Mouse (Mus musculus) ES-E14 (cell line): ENCODE results near the gene Utrn.

Experiments
- HCFC1 ChIP-seq: IDR thresholded peaks from 2 replicates; pipeline ENCODE4 v1.6.1; 2012; ENCODE audit warnings: low read length, inconsistent platforms, borderline replicate concordance; ENCODE audit not compliant: insufficient read depth
- ZNF384 ChIP-seq: IDR thresholded peaks from 2 replicates; pipeline ENCODE4 v1.6.1; 2012; ENCODE audit warnings: low read depth, low read length, inconsistent platforms

DNA sequence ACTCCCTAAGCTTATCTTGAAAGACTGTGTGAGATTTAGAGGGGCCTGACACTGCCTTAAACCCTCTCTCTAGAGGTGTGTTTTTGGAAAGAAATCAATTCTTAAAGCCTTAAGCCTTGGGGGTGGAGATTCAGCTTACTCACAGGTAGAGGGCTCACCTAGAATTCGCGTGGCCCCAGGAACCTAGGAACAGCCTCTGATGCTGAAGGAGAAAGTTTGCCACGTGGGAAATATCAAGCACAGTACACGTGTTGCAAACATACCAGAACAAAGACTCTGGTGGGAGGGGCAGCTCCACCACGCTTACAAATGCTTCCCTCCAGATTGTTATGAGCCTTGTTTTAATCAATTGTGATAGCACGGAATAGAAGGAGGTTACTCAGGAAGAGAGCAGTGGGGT lies 96.0 kb downstream of the Utrn start:
- TF ChIP-seq ZNF384 (no peak), HCFC1 (no peak)
